Mouse (Mus musculus) C2C12 (cell line): Measurements from ENCODE around the gene Kcnc1.

Source experiments
- CEBPB ChIP-seq: IDR thresholded peaks from one replicate; pipeline ENCODE4 v1.6.1; 2011; ENCODE audit warnings: low read depth, mild to moderate bottlenecking, control low read depth, moderate library complexity
- CTCF ChIP-seq: IDR thresholded peaks from one replicate; pipeline ENCODE4 v1.5.1; 2011; ENCODE audit not compliant: control insufficient read depth, insufficient read depth, insufficient read length
- MAX ChIP-seq: IDR thresholded peaks from one replicate; pipeline ENCODE4 v1.6.1; 2011; ENCODE audit warnings: mild to moderate bottlenecking, control low read depth

DNA sequence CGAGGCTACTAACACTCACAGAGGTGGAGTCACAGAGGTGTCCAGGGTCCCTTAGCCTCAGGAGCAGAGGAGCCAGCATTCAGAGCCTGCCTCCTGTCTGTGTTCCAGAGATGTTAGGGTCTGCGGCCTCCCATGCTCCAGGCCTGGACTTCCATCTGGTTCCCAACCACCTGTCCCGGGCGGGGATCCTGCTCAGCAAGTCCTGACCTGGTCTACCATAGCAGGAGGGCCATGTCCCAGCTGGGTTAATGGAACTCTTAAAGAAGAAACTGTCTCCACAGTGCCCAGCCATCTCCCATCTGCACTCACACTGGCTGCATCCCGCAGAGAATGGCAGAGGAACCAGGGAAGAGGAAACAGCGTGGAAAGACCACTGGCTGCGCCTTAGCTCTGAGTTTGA is 8.5 kb downstream of the Kcnc1 start:
- no peak for TF ChIP-seq CEBPB
- TF ChIP-seq CTCF = no peak
- no peak for TF ChIP-seq MAX
